Mouse (Mus musculus) frontal cortex, postnatal 36 days (tissue): ENCODE results near the gene Gba2.
"Not testable (repeated sequence)": the region's sequence is repeated elsewhere in the genome, so short reads cannot be mapped to it uniquely, and the experiment has no call there.

ENCODE experiments used
- DNase-seq, 2 experiments: peaks; one replicate each; pipeline ENCODE4 v3.0.0; 2022; ENCODE audit warnings: low spot score in 2 of 2

The Gba2 gene

GRCm38 (mm10) chr4:43553891-43554290 lies 24.8 kb downstream of the Gba2 start:
- no peak for DNase-seq

- peak; percentile 66 to 82 for DNase-seq
These were observed 26.2 kb downstream of the Gba2 start for GRCm38 (mm10) chr4:43552437-43552836.

- not testable (repeated sequence) for DNase-seq
These were observed 26.8 kb downstream of the Gba2 start for GRCm38 (mm10) chr4:43551854-43552253.

GRCm38 (mm10) chr4:43549055-43549454 lies 29.6 kb downstream of the Gba2 start:
- no peak for DNase-seq

- no peak for DNase-seq
These were observed 31.5 kb downstream of the Gba2 start for GRCm38 (mm10) chr4:43547160-43547559.

- no peak for DNase-seq
These were observed 32.2 kb downstream of the Gba2 start for GRCm38 (mm10) chr4:43546375-43547047.

GRCm38 (mm10) chr4:43542044-43542443 lies 36.6 kb downstream of the Gba2 start:
- no peak for DNase-seq

- no peak for DNase-seq
These were observed 42.6 kb downstream of the Gba2 start for GRCm38 (mm10) chr4:43536031-43536430.

- no peak for DNase-seq
These were observed 43.0 kb downstream of the Gba2 start for GRCm38 (mm10) chr4:43535628-43536027.

- DNase-seq = no peak
These were observed 45.4 kb downstream of the Gba2 start for GRCm38 (mm10) chr4:43533270-43533669.

- peak; percentile 74 to 84 for DNase-seq
These were observed 48.1 kb downstream of the Gba2 start for GRCm38 (mm10) chr4:43530581-43530980.

- no peak for DNase-seq
These were observed 48.6 kb downstream of the Gba2 start for GRCm38 (mm10) chr4:43530081-43530501.

- DNase-seq = no peak
These were observed 50.2 kb downstream of the Gba2 start for GRCm38 (mm10) chr4:43528487-43528886.

- no peak for DNase-seq
These were observed 50.8 kb downstream of the Gba2 start for GRCm38 (mm10) chr4:43527880-43528279.

GRCm38 (mm10) chr4:43519956-43520355 lies 58.7 kb downstream of the Gba2 start:
- DNase-seq = peak; percentile 93

GRCm38 (mm10) chr4:43519551-43519950 lies 59.1 kb downstream of the Gba2 start:
- DNase-seq = no peak
